Mouse (Mus musculus) spleen, adult 18-20 months (tissue): Measurements from ENCODE around the gene Rap1a.
"Not testable (repeated sequence)": the region's sequence is repeated elsewhere in the genome, so short reads cannot be mapped to it uniquely, and the experiment has no call there.

Experiments
- DNase-seq, 2 experiments: peaks; one replicate each; pipeline ENCODE4 v3.0.0; 2022; ENCODE audit warnings: mixed read lengths in 2 of 2

The Rap1a gene

GRCm38 (mm10) chr3:105712827-105713226, 88.3 kb downstream of the Rap1a start:
- DNase-seq = no peak

GRCm38 (mm10) chr3:105711741-105712140, 89.4 kb downstream of the Rap1a start:
- no peak for DNase-seq

- no peak for DNase-seq
Measured at GRCm38 (mm10) chr3:105710246-105710645, 90.9 kb downstream of the Rap1a start.

- DNase-seq = no peak
Measured at GRCm38 (mm10) chr3:105707590-105707989, 93.5 kb downstream of the Rap1a start.

- DNase-seq = no peak
Measured at GRCm38 (mm10) chr3:105706366-105707020, 94.6 kb downstream of the Rap1a start.

- DNase-seq = no peak
Measured at GRCm38 (mm10) chr3:105705561-105705960, 95.6 kb downstream of the Rap1a start.

GRCm38 (mm10) chr3:105705061-105705549, 96.0 kb downstream of the Rap1a start:
- DNase-seq = peak; percentile 21 to 22

- peak; percentile 50 to 55 for DNase-seq
Measured at GRCm38 (mm10) chr3:105704031-105705008, 96.8 kb downstream of the Rap1a start, which contains the start of gene Inka2. Inka2 (plus strand) TSS chr3:105704599.

- DNase-seq = no peak
Measured at GRCm38 (mm10) chr3:105703571-105703970, 97.6 kb downstream of the Rap1a start.

GRCm38 (mm10) chr3:105701399-105701798, 99.7 kb downstream of the Rap1a start:
- DNase-seq = no peak

GRCm38 (mm10) chr3:105700786-105701185, 100.3 kb downstream of the Rap1a start:
- not testable (repeated sequence) for DNase-seq

- no peak for DNase-seq
Measured at GRCm38 (mm10) chr3:105699241-105699933, 101.7 kb downstream of the Rap1a start.

GRCm38 (mm10) chr3:105698311-105698710, 102.8 kb downstream of the Rap1a start:
- DNase-seq = no peak

- no peak for DNase-seq
Measured at GRCm38 (mm10) chr3:105697148-105697441, 104.0 kb downstream of the Rap1a start.

- no peak for DNase-seq
Measured at GRCm38 (mm10) chr3:105696387-105697147, 104.6 kb downstream of the Rap1a start.

- DNase-seq = no peak
Measured at GRCm38 (mm10) chr3:105695476-105696386, 105.4 kb downstream of the Rap1a start.

- no peak for DNase-seq
Measured at GRCm38 (mm10) chr3:105693327-105694080, 107.6 kb downstream of the Rap1a start.

GRCm38 (mm10) chr3:105688536-105688935, 112.6 kb downstream of the Rap1a start:
- DNase-seq = no peak

- DNase-seq = peak; percentile 86
Measured at GRCm38 (mm10) chr3:105687324-105688060, 113.6 kb downstream of the Rap1a start, which contains the start of gene Ddx20. Ddx20 (minus strand) TSS chr3:105687574.
